ENCODE assay signal across 27 mouse cellular contexts in the genomic region with DNA sequence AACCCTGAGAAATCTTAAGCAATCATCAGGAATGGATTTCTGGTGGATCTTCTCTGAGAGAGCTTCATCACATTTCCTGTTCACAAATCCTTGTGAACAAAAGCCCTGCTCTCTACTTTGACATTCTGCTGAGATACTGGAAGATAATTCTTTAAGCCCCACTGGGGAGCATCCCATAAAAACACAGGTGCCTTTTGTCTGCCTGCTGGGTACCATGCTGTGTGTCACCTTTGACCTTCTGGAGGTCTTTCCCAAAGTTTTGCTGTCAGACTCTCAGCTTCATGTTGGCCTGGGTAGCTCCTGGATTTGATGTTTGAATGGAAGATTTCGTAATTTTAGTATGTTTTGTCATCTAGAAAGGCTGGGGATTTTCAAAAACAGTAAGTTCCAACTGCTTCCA.
"Had no signal": no experiment of that assay in that cellular context is flagged by ENCODE, and none has a peak within 500 bp of the region (broad histone marks: within the 10 kb centered on the region; RNA-seq: fewer than 3 reads in every experiment).

No protein-coding gene starts in this region.

- H3K4me2 ChIP-seq: heart, embryonic 11.5 days; hindbrain, embryonic 12.5 days; hindbrain, embryonic 14.5 days; kidney, embryonic 15.5 days; limb, embryonic 13.5 days; limb, embryonic 15.5 days; liver, embryonic 12.5 days had no signal

- H3K4me3 ChIP-seq: gastrocnemius, adult 2 months; heart, adult 2 months; hindbrain, embryonic 10.5 days; hindbrain, embryonic 12.5 days; kidney, embryonic 15.5 days; limb, embryonic 13.5 days; limb, embryonic 15.5 days; liver, embryonic 12.5 days had no signal

- H3K27ac ChIP-seq: gastrocnemius, adult 2 months; heart, adult 2 months; hindbrain, embryonic 10.5 days; hindbrain, embryonic 12.5 days; hindbrain, embryonic 14.5 days; kidney, embryonic 15.5 days; kidney, postnatal 0 days; limb, embryonic 13.5 days; limb, embryonic 15.5 days; liver, embryonic 12.5 days; liver, embryonic 14.5 days had no signal

- H3K9me3 ChIP-seq: hindbrain, embryonic 10.5 days; hindbrain, embryonic 12.5 days; kidney, embryonic 15.5 days; limb, embryonic 13.5 days; limb, embryonic 15.5 days; liver, embryonic 12.5 days had no signal

- H3K9ac ChIP-seq: hindbrain, embryonic 12.5 days; hindbrain, embryonic 14.5 days; kidney, embryonic 15.5 days; limb, embryonic 13.5 days; limb, embryonic 15.5 days; liver, embryonic 12.5 days; liver, embryonic 14.5 days had no signal

- H3K4me1 ChIP-seq: hindbrain, embryonic 10.5 days; hindbrain, embryonic 12.5 days; kidney, embryonic 15.5 days; limb, embryonic 13.5 days; limb, embryonic 15.5 days had no signal

- DNase-seq: gastrocnemius, adult 2 months; gastrocnemius, postnatal 10 days; gastrocnemius, postnatal 36 days; heart, adult 11 months; heart, adult 2 months; heart, postnatal 10 days; heart, postnatal 4 days; kidney, adult 11 months; kidney, adult 2 months; kidney, adult 9 months; kidney, postnatal 14 days; kidney, postnatal 36 days; layer of hippocampus, adult 9-11 months; layer of hippocampus, postnatal 36 days; left cerebral cortex, postnatal 4 days had no signal

- ATAC-seq: hindbrain, embryonic 16.5 days; intestine, embryonic 16.5 days; liver, embryonic 12.5 days had no signal

- H3K27me3 ChIP-seq: hindbrain, embryonic 12.5 days; kidney, embryonic 15.5 days; limb, embryonic 13.5 days; limb, embryonic 15.5 days; liver, embryonic 12.5 days had no signal
